Mouse (Mus musculus): ENCODE data around the gene Cacna1b. TPM values are rescaled to one million over a fixed set of nuclear protein-coding genes. Genes with fewer than 3 reads are reported as not detected.

Gene Cacna1b
- polyA plus RNA-seq, 1 experiment from 2014 or later = 12.0 TPM

DNA sequence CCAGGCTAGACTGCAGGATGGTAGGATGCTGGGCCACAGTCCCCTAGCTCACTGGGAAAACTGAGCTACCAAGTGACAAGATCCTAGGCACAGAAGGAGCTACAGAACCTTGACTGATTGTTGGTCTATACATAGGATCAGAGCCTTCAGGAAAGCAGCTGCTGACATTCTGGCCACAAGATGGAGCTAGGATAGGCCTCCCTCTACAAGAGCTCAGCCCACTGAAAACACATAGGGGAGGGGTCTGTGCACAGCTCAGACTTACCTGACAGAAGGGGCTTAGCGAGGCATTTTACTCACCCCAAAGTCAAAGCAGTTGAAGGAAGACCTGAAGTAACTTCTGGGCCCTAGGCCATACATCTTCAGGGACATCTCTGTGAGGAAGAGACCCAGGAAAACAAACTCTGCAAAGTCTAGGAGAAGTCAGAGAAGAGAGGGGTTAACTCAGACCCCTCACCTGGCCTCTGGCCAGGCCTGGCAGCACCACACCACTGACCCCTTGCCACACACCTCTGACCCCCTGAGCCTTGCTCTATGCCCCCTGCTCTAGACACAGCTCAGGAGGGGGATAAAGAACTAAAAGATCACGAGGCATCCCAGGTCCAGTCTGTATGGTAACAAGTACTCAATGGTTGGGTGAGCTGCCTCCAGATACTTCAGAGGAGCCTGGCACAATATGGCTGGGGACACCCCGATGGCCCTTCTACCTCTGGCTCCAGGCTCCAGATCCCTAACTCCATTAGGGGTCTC lies 60.6 kb downstream of the Cacna1b start:
- 74% methylated on average over 3 of the region's 3 CpGs for WGBS
- ATAC-seq (ENCODE audit: low FRiP score, low TSS enrichment) (no peak), DNase-seq (no peak)
- Histone ChIP-seq H3K9me3 (ENCODE audit: control insufficient read depth, low read length) (no peaks in the 10 kb centered on the region), H3K4me2 (ENCODE audit: low read length) (no peak overlapping the region), H3K27me3 (ENCODE audit: control insufficient read depth, insufficient read depth, low read length) (no peaks in the 10 kb centered on the region), H3K36me3 (ENCODE audit: control insufficient read depth, insufficient read depth, low read length) (peaks cover 75% of the 10 kb centered on the region), H3K4me1 (ENCODE audit: control insufficient read depth, insufficient read depth, low read length) (no peaks in the 10 kb centered on the region), H3K9ac (replicated peaks; ENCODE audit: low read length) (no peak overlapping the region), H3K4me3 (replicated peaks; ENCODE audit: low read depth, low read length) (no peak overlapping the region), H3K27ac (replicated peaks; ENCODE audit: low read depth, low read length) (no peak overlapping the region)

DNA sequence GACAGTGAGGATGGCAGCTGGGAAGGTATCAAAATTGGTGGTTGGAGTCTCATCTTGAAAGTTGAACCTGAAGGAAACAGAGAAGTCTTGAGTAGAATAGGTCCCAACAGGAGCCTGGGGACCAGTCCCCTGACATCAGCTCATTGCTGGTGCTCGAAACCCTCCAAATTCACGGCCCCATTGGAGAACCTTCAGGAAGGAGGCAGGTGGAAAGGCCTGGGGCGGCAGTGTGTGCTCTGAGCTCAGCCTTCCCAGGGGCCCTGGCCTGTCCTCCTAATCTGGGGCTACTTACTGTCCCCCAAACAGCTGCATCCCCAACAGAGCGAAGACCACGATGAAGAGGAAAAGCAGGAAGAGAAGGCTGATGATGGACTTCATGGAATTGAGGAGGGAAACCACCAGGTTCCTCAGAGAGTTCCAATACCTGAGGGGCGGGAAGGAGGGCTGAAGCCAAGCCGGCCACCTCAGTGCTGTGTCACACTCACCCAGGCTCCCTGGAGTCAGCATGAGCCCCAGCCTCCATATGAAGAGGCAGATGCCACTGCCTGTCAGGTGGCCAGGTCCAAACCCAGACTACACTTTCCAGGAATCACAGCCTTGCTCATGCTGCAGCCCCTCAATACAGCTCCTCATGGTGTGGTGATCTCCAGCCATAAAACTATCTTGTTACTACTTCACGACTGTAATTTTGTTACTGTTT lies 65.5 kb downstream of the Cacna1b start:
- no peak overlapping the region for H3K9ac ChIP-seq (replicated peaks; ENCODE audit: low read length)
- H3K36me3 ChIP-seq (ENCODE audit: control insufficient read depth, insufficient read depth, low read length) = peaks cover 59% of the 10 kb centered on the region
- no peak overlapping the region for H3K4me3 ChIP-seq (replicated peaks; ENCODE audit: low read depth, low read length)
- H3K9me3 ChIP-seq (ENCODE audit: control insufficient read depth, low read length) = no peaks in the 10 kb centered on the region
- no peak for DNase-seq
- no peak overlapping the region for H3K4me2 ChIP-seq (ENCODE audit: low read length)
- no peak for ATAC-seq (ENCODE audit: low FRiP score, low TSS enrichment)
- no peaks in the 10 kb centered on the region for H3K27me3 ChIP-seq (ENCODE audit: control insufficient read depth, insufficient read depth, low read length)
- no peaks in the 10 kb centered on the region for H3K4me1 ChIP-seq (ENCODE audit: control insufficient read depth, insufficient read depth, low read length)
- 93% methylated on average over 8 of the region's 8 CpGs for WGBS
- H3K27ac ChIP-seq (replicated peaks; ENCODE audit: low read depth, low read length) = no peak overlapping the region

- H3K27ac ChIP-seq (replicated peaks; ENCODE audit: low read depth, low read length) = no peak overlapping the region
- H3K36me3 ChIP-seq (ENCODE audit: control insufficient read depth, insufficient read depth, low read length) = peaks cover 42% of the 10 kb centered on the region
- no peaks in the 10 kb centered on the region for H3K9me3 ChIP-seq (ENCODE audit: control insufficient read depth, low read length)
- 97% methylated on average over 2 of the region's 2 CpGs for WGBS
- no peak overlapping the region for H3K4me3 ChIP-seq (replicated peaks; ENCODE audit: low read depth, low read length)
- no peak for DNase-seq
- ATAC-seq (ENCODE audit: low FRiP score, low TSS enrichment) = no peak
- H3K4me1 ChIP-seq (ENCODE audit: control insufficient read depth, insufficient read depth, low read length) = no peaks in the 10 kb centered on the region
- H3K9ac ChIP-seq (replicated peaks; ENCODE audit: low read length) = no peak overlapping the region
- no peaks in the 10 kb centered on the region for H3K27me3 ChIP-seq (ENCODE audit: control insufficient read depth, insufficient read depth, low read length)
- no peak overlapping the region for H3K4me2 ChIP-seq (ENCODE audit: low read length)
These were observed 70.6 kb downstream of the Cacna1b start for GRCm38 (mm10) chr2:24692371-24692770.

- H3K9ac ChIP-seq (replicated peaks; ENCODE audit: low read length) = no peak overlapping the region
- no peak overlapping the region for H3K27ac ChIP-seq (replicated peaks; ENCODE audit: low read depth, low read length)
- ATAC-seq (ENCODE audit: low FRiP score, low TSS enrichment) (no peak), DNase-seq (no peak)
- no peaks in the 10 kb centered on the region for H3K27me3 ChIP-seq (ENCODE audit: control insufficient read depth, insufficient read depth, low read length)
- WGBS = 92% methylated on average over 2 of the region's 2 CpGs
- H3K4me3 ChIP-seq (replicated peaks; ENCODE audit: low read depth, low read length) = no peak overlapping the region
- no peak overlapping the region for H3K4me2 ChIP-seq (ENCODE audit: low read length)
- H3K36me3 ChIP-seq (ENCODE audit: control insufficient read depth, insufficient read depth, low read length) = peaks cover 53% of the 10 kb centered on the region
- H3K9me3 ChIP-seq (ENCODE audit: control insufficient read depth, low read length) = no peaks in the 10 kb centered on the region
- H3K4me1 ChIP-seq (ENCODE audit: control insufficient read depth, insufficient read depth, low read length) = no peaks in the 10 kb centered on the region
These were observed 72.6 kb downstream of the Cacna1b start for GRCm38 (mm10) chr2:24690356-24690755.

DNA sequence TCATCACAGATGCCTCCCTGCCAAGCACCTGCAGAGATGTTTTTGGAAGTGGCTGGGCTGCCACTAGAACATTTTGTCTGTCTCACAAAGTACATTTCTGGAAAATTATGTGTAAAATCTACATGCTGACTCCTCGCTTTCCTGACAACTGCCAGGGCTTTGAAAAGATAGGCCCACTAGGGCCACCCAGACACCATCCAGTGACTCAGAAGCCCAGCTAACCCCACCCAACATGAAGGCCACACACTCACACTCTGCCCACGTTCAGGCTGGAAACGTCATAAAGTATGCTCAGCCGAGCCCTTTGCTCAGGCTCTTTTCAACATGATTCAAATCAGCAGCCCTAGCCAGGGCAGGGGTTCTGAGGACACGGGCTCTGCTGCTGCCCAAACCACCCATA lies 77.6 kb downstream of the Cacna1b start:
- ATAC-seq (ENCODE audit: low FRiP score, low TSS enrichment) (no peak), DNase-seq (no peak)
- H3K27ac ChIP-seq (replicated peaks; ENCODE audit: low read depth, low read length) = no peak overlapping the region
- peaks cover 71% of the 10 kb centered on the region for H3K36me3 ChIP-seq (ENCODE audit: control insufficient read depth, insufficient read depth, low read length)
- H3K4me3 ChIP-seq (replicated peaks; ENCODE audit: low read depth, low read length) = no peak overlapping the region
- H3K9me3 ChIP-seq (ENCODE audit: control insufficient read depth, low read length) = no peaks in the 10 kb centered on the region
- H3K4me2 ChIP-seq (ENCODE audit: low read length) = no peak overlapping the region
- WGBS = 84% methylated on average over 5 of the region's 5 CpGs
- H3K27me3 ChIP-seq (ENCODE audit: control insufficient read depth, insufficient read depth, low read length) = no peaks in the 10 kb centered on the region
- no peaks in the 10 kb centered on the region for H3K4me1 ChIP-seq (ENCODE audit: control insufficient read depth, insufficient read depth, low read length)
- no peak overlapping the region for H3K9ac ChIP-seq (replicated peaks; ENCODE audit: low read length)

DNA sequence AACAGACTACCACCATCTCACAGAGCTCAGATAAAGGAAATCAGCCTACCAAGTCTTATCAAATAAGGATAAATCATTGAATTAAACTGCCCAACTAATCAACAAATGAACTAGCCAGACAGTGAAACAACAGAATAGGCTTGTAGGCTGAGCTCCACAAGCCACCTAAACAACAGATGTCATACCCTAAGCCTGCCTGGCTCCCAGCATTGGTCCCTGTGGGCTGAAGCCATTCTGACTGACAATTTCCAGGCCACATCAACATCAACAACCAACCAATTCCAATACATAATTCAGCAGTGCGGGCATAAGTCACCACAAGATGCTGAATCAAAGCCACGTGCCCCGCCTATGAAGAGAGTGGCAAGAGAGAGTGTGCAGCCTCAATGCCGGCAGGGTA lies 78.2 kb downstream of the Cacna1b start:
- peaks cover 74% of the 10 kb centered on the region for H3K36me3 ChIP-seq (ENCODE audit: control insufficient read depth, insufficient read depth, low read length)
- no peak overlapping the region for H3K27ac ChIP-seq (replicated peaks; ENCODE audit: low read depth, low read length)
- H3K27me3 ChIP-seq (ENCODE audit: control insufficient read depth, insufficient read depth, low read length) = no peaks in the 10 kb centered on the region
- no peak for DNase-seq
- H3K4me2 ChIP-seq (ENCODE audit: low read length) = no peak overlapping the region
- no peaks in the 10 kb centered on the region for H3K9me3 ChIP-seq (ENCODE audit: control insufficient read depth, low read length)
- ATAC-seq (ENCODE audit: low FRiP score, low TSS enrichment) = no peak
- H3K4me1 ChIP-seq (ENCODE audit: control insufficient read depth, insufficient read depth, low read length) = no peaks in the 10 kb centered on the region
- WGBS = 94% methylated on average over 4 of the region's 4 CpGs
- no peak overlapping the region for H3K9ac ChIP-seq (replicated peaks; ENCODE audit: low read length)
- H3K4me3 ChIP-seq (replicated peaks; ENCODE audit: low read depth, low read length) = no peak overlapping the region

- WGBS = 85% methylated on average over 3 of the region's 3 CpGs
- no peak for DNase-seq
- H3K4me3 ChIP-seq (replicated peaks; ENCODE audit: low read depth, low read length) = no peak overlapping the region
- no peaks in the 10 kb centered on the region for H3K9me3 ChIP-seq (ENCODE audit: control insufficient read depth, low read length)
- H3K36me3 ChIP-seq (ENCODE audit: control insufficient read depth, insufficient read depth, low read length) = peaks cover 72% of the 10 kb centered on the region
- H3K4me2 ChIP-seq (ENCODE audit: low read length) = no peak overlapping the region
- no peaks in the 10 kb centered on the region for H3K27me3 ChIP-seq (ENCODE audit: control insufficient read depth, insufficient read depth, low read length)
- no peak overlapping the region for H3K27ac ChIP-seq (replicated peaks; ENCODE audit: low read depth, low read length)
- H3K9ac ChIP-seq (replicated peaks; ENCODE audit: low read length) = no peak overlapping the region
- H3K4me1 ChIP-seq (ENCODE audit: control insufficient read depth, insufficient read depth, low read length) = no peaks in the 10 kb centered on the region
- ATAC-seq (ENCODE audit: low FRiP score, low TSS enrichment) = no peak
These were observed 79.7 kb downstream of the Cacna1b start for GRCm38 (mm10) chr2:24683266-24683665.

DNA sequence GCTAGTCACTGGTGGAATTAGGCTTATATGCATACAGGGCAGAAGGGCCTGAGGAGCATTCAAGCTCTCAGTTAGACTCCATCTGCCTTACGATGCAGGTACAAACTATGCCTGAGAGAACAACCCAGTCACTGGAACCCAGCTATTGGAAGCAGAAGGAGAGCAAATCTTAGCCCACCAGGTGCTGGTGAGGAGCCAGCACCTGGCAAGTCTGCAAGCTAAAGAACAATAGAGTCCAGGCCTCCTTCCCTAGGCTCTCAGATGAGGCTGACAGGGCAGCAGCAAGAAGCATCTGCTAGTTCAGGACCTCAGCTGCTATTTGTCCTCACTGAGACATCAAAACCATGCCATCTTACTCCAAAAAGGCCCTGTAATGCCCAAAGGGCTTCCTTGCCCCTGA lies 82.2 kb downstream of the Cacna1b start:
- H3K36me3 ChIP-seq (ENCODE audit: control insufficient read depth, insufficient read depth, low read length) = peaks cover 69% of the 10 kb centered on the region
- H3K4me3 ChIP-seq (replicated peaks; ENCODE audit: low read depth, low read length) = no peak overlapping the region
- H3K9me3 ChIP-seq (ENCODE audit: control insufficient read depth, low read length) = no peaks in the 10 kb centered on the region
- ATAC-seq (ENCODE audit: low FRiP score, low TSS enrichment) (no peak), DNase-seq (no peak)
- 85% methylated on average over 1 of the region's 1 CpGs for WGBS
- H3K4me2 ChIP-seq (ENCODE audit: low read length) = no peak overlapping the region
- no peaks in the 10 kb centered on the region for H3K4me1 ChIP-seq (ENCODE audit: control insufficient read depth, insufficient read depth, low read length)
- H3K9ac ChIP-seq (replicated peaks; ENCODE audit: low read length) = no peak overlapping the region
- H3K27me3 ChIP-seq (ENCODE audit: control insufficient read depth, insufficient read depth, low read length) = no peaks in the 10 kb centered on the region
- no peak overlapping the region for H3K27ac ChIP-seq (replicated peaks; ENCODE audit: low read depth, low read length)

GRCm38 (mm10) chr2:24680176-24680575 lies 82.8 kb downstream of the Cacna1b start:
- Histone ChIP-seq H3K9ac (replicated peaks; ENCODE audit: low read length) (no peak overlapping the region), H3K4me1 (ENCODE audit: control insufficient read depth, insufficient read depth, low read length) (no peaks in the 10 kb centered on the region), H3K9me3 (ENCODE audit: control insufficient read depth, low read length) (no peaks in the 10 kb centered on the region), H3K4me2 (ENCODE audit: low read length) (no peak overlapping the region), H3K4me3 (replicated peaks; ENCODE audit: low read depth, low read length) (no peak overlapping the region), H3K36me3 (ENCODE audit: control insufficient read depth, insufficient read depth, low read length) (peaks cover 63% of the 10 kb centered on the region), H3K27ac (replicated peaks; ENCODE audit: low read depth, low read length) (no peak overlapping the region), H3K27me3 (ENCODE audit: control insufficient read depth, insufficient read depth, low read length) (no peaks in the 10 kb centered on the region)
- 97% methylated on average over 2 of the region's 2 CpGs for WGBS
- DNase-seq = no peak
- no peak for ATAC-seq (ENCODE audit: low FRiP score, low TSS enrichment)

All from midbrain, embryonic 14.5 days (tissue).